Mouse (Mus musculus): ENCODE data around the gene Vinac1. TPM values are rescaled to one million over a fixed set of nuclear protein-coding genes. Genes with fewer than 3 reads are reported as not detected.

Gene Vinac1
- polyA plus RNA-seq, 1 experiment from 2014 or later = 0.77 TPM

GRCm38 (mm10) chr2:129065437-129066282 is 17.7 kb upstream of the Vinac1 start, which contains the start of gene Ttl:
Ttl (plus strand) TSS chr2:129065942.
- H3K4me3 ChIP-seq = peak within 1 kb of the TSS; percentile 87
- peak within 1 kb of the TSS; percentile 64 for H3K4me2 ChIP-seq
- peak within 1 kb of the TSS; percentile 95 for H3K9ac ChIP-seq
- peaks cover 45% of the 10 kb centered on the region for H3K4me1 ChIP-seq (replicated peaks)
- peak; percentile 94 for ATAC-seq (ENCODE audit: low FRiP score)
- H3K9me3 ChIP-seq = no peaks in the 10 kb centered on the region
- peaks cover 10% of the 10 kb centered on the region for H3K36me3 ChIP-seq
- no peaks in the 10 kb centered on the region for H3K27me3 ChIP-seq
- H3K27ac ChIP-seq = peak within 1 kb of the TSS; percentile 86
- 1% methylated on average over 62 of the region's 62 CpGs for WGBS

- Histone ChIP-seq H3K9ac (no peak overlapping the region), H3K9me3 (no peaks in the 10 kb centered on the region), H3K27ac (no peak overlapping the region), H3K27me3 (no peaks in the 10 kb centered on the region), H3K4me3 (no peak overlapping the region), H3K4me2 (no peak overlapping the region), H3K36me3 (no peaks in the 10 kb centered on the region), H3K4me1 (replicated peaks) (peaks cover 10% of the 10 kb centered on the region)
- 81% methylated on average over 10 of the region's 10 CpGs for WGBS
- ATAC-seq (ENCODE audit: low FRiP score) = no peak
Observed at GRCm38 (mm10) chr2:129061456-129062059, 13.6 kb upstream of the Vinac1 start.

DNA sequence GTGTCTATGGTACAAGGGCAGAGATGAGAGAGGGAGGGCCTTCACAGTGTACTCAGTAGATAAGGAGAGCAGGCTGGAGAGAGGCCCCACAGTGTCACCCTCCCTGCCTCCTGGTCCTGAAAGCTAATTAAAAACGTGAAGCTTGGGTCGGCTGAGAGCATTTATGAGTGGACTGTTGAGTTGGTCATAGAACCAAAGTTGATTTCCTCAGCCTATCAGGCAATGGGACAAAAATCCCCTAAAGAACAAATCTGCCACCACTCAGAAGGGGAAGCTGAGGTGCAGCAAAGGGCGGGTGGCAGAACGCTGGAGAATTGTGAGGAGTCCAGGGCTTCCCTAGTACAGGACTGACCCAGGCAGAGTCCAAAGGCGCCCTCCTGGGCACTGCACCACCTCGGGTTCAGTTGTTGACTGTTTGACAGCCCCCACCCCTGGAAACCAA is 10.0 kb upstream of the Vinac1 start:
- no peak overlapping the region for H3K4me3 ChIP-seq
- H3K27me3 ChIP-seq = no peaks in the 10 kb centered on the region
- no peak for ATAC-seq (ENCODE audit: low FRiP score)
- H3K9me3 ChIP-seq = 0 out of 2 replicates have a peak, but pooled peaks cover 2% of the 10 kb centered on the region
- WGBS = 91% methylated on average over 6 of the region's 6 CpGs
- H3K4me2 ChIP-seq = no peak overlapping the region
- H3K36me3 ChIP-seq = no peaks in the 10 kb centered on the region
- H3K9ac ChIP-seq = no peak overlapping the region
- no peak overlapping the region for H3K27ac ChIP-seq
- no peaks in the 10 kb centered on the region for H3K4me1 ChIP-seq (replicated peaks)

GRCm38 (mm10) chr2:129057256-129057655 is 9.3 kb upstream of the Vinac1 start:
- no peaks in the 10 kb centered on the region for H3K36me3 ChIP-seq
- ATAC-seq (ENCODE audit: low FRiP score) = no peak
- 95% methylated on average over 8 of the region's 8 CpGs for WGBS
- 0 out of 2 replicates have a peak, but pooled peaks cover 2% of the 10 kb centered on the region for H3K9me3 ChIP-seq
- no peak overlapping the region for H3K9ac ChIP-seq
- H3K27me3 ChIP-seq = no peaks in the 10 kb centered on the region
- no peak overlapping the region for H3K4me2 ChIP-seq
- H3K27ac ChIP-seq = no peak overlapping the region
- H3K4me1 ChIP-seq (replicated peaks) = no peaks in the 10 kb centered on the region
- H3K4me3 ChIP-seq = no peak overlapping the region

GRCm38 (mm10) chr2:129056597-129056996 is 8.6 kb upstream of the Vinac1 start:
- WGBS = 40% methylated on average over 9 of the region's 9 CpGs

GRCm38 (mm10) chr2:129055741-129056140 is 7.8 kb upstream of the Vinac1 start:
- WGBS = 92% methylated on average over 6 of the region's 6 CpGs
- no peak overlapping the region for H3K4me3 ChIP-seq
- H3K4me2 ChIP-seq = no peak overlapping the region
- H3K4me1 ChIP-seq (replicated peaks) = no peaks in the 10 kb centered on the region
- H3K27ac ChIP-seq = no peak overlapping the region
- ATAC-seq (ENCODE audit: low FRiP score) = no peak
- 0 out of 2 replicates have a peak, but pooled peaks cover 2% of the 10 kb centered on the region for H3K9me3 ChIP-seq
- no peak overlapping the region for H3K9ac ChIP-seq
- H3K27me3 ChIP-seq = no peaks in the 10 kb centered on the region
- H3K36me3 ChIP-seq = no peaks in the 10 kb centered on the region

More at GRCm38 (mm10) chr2:129056597-129056996, 8.6 kb upstream of the Vinac1 start:
- no peaks in the 10 kb centered on the region for H3K4me1 ChIP-seq (replicated peaks)
- H3K9ac ChIP-seq = no peak overlapping the region
- no peak for ATAC-seq (ENCODE audit: low FRiP score)
- no peak overlapping the region for H3K27ac ChIP-seq
- no peaks in the 10 kb centered on the region for H3K27me3 ChIP-seq
- H3K4me2 ChIP-seq = no peak overlapping the region
- H3K4me3 ChIP-seq = no peak overlapping the region
- no peaks in the 10 kb centered on the region for H3K36me3 ChIP-seq
- 0 out of 2 replicates have a peak, but pooled peaks cover 2% of the 10 kb centered on the region for H3K9me3 ChIP-seq

- Histone ChIP-seq H3K27me3 (no peaks in the 10 kb centered on the region), H3K9ac (no peak overlapping the region), H3K4me1 (replicated peaks) (no peaks in the 10 kb centered on the region), H3K4me2 (no peak overlapping the region), H3K4me3 (no peak overlapping the region), H3K9me3 (0 out of 2 replicates have a peak, but pooled peaks cover 2% of the 10 kb centered on the region), H3K36me3 (no peaks in the 10 kb centered on the region), H3K27ac (no peak overlapping the region)
- ATAC-seq (ENCODE audit: low FRiP score) = no peak
- WGBS = 81% methylated on average over 4 of the region's 4 CpGs
Observed at GRCm38 (mm10) chr2:129052451-129052983, 4.5 kb upstream of the Vinac1 start.

DNA sequence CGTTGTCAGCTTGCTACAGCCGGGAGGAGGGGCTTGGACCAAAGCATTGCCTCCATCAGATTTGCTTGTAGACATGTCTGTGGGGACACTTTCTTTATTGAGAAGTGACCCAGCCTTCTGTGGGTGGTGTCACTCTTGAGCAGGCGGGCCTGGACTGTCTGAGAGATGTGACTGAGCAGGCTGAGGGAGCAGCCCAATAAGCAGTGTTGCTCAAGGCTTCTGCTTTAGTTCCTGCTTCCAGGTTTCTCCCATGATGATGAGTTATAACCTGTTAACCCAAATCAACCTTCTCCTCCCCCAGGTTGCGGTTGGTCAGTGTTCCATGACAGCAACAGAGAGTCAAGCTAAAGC is 1.2 kb downstream of the Vinac1 start:
- H3K36me3 ChIP-seq = no peaks in the 10 kb centered on the region
- no peak overlapping the region for H3K9ac ChIP-seq
- no peaks in the 10 kb centered on the region for H3K4me1 ChIP-seq (replicated peaks)
- no peak overlapping the region for H3K4me2 ChIP-seq
- no peak overlapping the region for H3K27ac ChIP-seq
- H3K4me3 ChIP-seq = no peak overlapping the region
- no peak for ATAC-seq (ENCODE audit: low FRiP score)
- no peaks in the 10 kb centered on the region; the same call in 1 of the 2 replicates for H3K27me3 ChIP-seq
- 91% methylated on average over 4 of the region's 4 CpGs for whole genome bisulfite sequencing
- H3K9me3 ChIP-seq = no peaks in the 10 kb centered on the region

DNA sequence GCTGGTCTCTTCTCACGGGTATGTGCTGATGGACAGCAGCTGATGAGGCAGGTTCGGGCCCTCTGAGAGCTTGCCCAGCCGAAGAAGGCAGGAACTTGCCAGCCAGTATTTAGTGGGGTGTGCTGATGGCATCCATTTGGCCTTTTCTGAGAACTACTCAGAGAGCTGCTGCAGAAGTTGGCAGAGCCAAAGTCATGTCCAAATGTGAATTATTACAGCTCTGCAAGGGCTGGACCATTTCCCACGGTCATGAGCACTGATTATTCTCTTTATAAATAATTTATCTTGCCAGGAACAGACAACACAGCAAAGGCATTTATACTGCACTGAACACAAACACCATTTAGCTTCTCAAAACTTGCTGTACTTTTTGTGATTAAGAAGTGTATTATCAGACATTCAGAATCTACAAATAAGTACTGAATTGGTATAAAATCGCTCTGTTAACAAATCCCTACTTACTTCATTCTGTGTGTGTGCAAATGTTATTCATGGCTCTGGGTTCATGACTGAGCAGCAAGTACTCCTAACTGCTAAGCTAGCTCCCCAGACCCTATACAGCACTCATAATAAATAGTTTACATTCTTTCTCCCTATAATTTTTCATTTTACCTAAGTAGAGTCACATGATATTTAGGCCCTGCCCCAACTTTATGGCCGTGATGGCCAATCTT is 1.7 kb downstream of the Vinac1 start:
- H3K9me3 ChIP-seq = no peaks in the 10 kb centered on the region
- H3K27me3 ChIP-seq = no peaks in the 10 kb centered on the region; the same call in 1 of the 2 replicates
- no peaks in the 10 kb centered on the region for H3K4me1 ChIP-seq (replicated peaks)
- WGBS = 71% methylated on average over 6 of the region's 6 CpGs
- ATAC-seq (ENCODE audit: low FRiP score) = no peak
- no peak overlapping the region for H3K4me3 ChIP-seq
- no peak overlapping the region for H3K27ac ChIP-seq
- H3K9ac ChIP-seq = no peak overlapping the region
- no peaks in the 10 kb centered on the region for H3K36me3 ChIP-seq
- H3K4me2 ChIP-seq = no peak overlapping the region

- no peaks in the 10 kb centered on the region for H3K9me3 ChIP-seq
- no peak overlapping the region for H3K9ac ChIP-seq
- no peak overlapping the region for H3K4me3 ChIP-seq
- H3K36me3 ChIP-seq = no peaks in the 10 kb centered on the region
- no peak overlapping the region for H3K4me2 ChIP-seq
- 45% methylated on average over 6 of the region's 6 CpGs for WGBS
- no peak overlapping the region for H3K27ac ChIP-seq
- peaks cover 41% of the 10 kb centered on the region for H3K27me3 ChIP-seq
- peaks cover 14% of the 10 kb centered on the region for H3K4me1 ChIP-seq (replicated peaks)
- no peak for ATAC-seq (ENCODE audit: low FRiP score)
Observed at GRCm38 (mm10) chr2:129040567-129040966, 7.4 kb downstream of the Vinac1 start.

- ATAC-seq (ENCODE audit: low FRiP score) = peak; percentile 89
- WGBS = 2% methylated on average over 62 of the region's 62 CpGs
Observed at GRCm38 (mm10) chr2:129038937-129039631, 8.9 kb downstream of the Vinac1 start.

More at GRCm38 (mm10) chr2:129038937-129039631, 8.9 kb downstream of the Vinac1 start:
- H3K9me3 ChIP-seq = no peaks in the 10 kb centered on the region
- H3K36me3 ChIP-seq = no peaks in the 10 kb centered on the region
- H3K27ac ChIP-seq = peak overlapping the region; percentile 20; the same call in 1 of the 2 replicates
- H3K27me3 ChIP-seq = peaks cover 41% of the 10 kb centered on the region
- H3K4me1 ChIP-seq (replicated peaks) = peaks cover 14% of the 10 kb centered on the region
- H3K9ac ChIP-seq = peak overlapping the region; percentile 80
- peak overlapping the region; percentile 97 for H3K4me2 ChIP-seq
- peak overlapping the region; percentile 50 for H3K4me3 ChIP-seq

Measured in hindbrain, embryonic 13.5 days (tissue).